Mouse (Mus musculus) liver, postnatal 0 days (tissue): ENCODE results near the gene Sh3bgr.

Source experiments
- CTCF ChIP-seq: sonication (generic); IDR thresholded peaks from 2 replicates; pipeline ENCODE4 v1.5.1; 2016; ENCODE audit warnings: antibody characterized with exemption, low read depth
- EP300 ChIP-seq: IDR thresholded peaks from 2 replicates; pipeline ENCODE4 v1.6.1; 2016; ENCODE audit warnings: antibody characterized with exemption, low read depth, mild to moderate bottlenecking

DNA sequence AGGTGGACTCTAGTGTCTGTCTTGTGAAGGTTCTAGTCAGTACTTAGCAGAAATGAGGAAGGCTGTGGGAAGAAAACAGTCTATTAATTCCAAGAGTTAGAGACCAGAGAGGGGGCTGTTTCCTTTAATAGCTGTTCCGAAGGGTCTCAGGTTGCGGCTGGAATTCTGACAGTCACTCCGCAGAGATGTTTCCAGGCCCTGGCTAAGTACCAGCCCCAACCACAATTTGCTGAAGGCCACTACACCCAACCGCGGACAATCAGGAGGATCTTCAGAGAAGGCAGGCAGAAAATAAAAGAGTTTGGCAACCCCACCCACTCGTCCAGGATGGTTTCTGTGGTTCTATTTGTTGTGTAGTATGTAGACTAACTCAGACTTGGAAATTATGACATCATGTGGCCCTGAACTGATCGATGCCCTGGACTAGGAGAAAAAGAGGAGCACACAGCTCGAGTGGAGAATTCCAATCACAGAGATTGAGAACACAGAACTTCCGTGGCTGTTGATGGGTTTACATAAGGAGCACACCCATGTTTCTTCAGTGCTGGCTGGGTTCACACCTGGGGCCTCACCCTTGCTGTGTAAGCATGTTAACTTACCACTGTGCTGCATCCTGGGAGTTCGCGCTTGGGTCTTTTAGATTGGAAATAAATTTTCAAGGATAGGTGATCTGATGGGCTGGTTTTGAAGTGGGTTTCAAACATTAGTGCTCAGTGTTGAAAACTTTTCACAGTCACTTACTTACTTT lies 1.4 kb downstream of the Sh3bgr start:
- TF ChIP-seq CTCF (no peak), EP300 (no peak)
